Mouse (Mus musculus): ENCODE data around the gene Fbxw11.
"Not testable (repeated sequence)": the region's sequence is repeated elsewhere in the genome, so short reads cannot be mapped to it uniquely, and the experiment has no call there.

Fbxw11 gene

DNA sequence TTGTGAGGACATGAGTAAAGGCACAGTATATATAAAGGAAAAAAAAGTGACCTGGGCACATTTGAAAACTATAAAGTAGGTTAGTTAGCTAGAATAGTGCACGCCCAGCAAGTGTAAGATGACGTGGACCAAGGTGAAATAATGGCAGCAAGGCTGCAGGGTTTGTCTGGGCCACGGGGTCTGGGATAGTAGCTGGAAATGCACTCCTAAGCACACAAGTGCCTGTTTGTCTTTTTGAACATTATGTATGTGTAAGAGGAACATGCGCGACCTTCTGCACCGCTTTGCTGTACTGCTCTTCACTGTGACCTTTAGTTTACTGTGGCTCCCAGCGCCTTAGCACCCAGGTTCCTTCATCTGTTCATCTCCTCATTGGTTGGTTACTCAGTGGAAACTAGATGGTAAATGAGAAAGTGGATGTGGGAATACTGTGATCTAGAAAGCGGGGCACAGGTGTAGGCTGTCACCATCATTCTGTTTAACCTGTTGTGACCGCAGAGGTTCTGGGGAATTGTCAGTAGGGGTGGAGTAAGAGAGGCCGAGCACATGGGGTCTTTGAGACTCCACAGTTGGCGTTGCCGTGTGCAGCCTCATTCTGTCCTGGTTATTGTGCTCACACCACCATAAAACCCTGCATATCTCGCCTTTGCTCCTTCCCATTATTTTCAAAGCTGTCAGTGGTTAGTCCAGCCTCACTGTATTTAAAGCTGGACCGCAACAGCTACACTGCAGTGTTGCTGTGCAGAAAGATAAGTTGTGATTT lies 66.4 kb downstream of the Fbxw11 start:
- no peak for DNase-seq (ENCODE audit: low read depth, low spot score)

GRCm38 (mm10) chr11:32709563-32709962 lies 67.0 kb downstream of the Fbxw11 start:
- DNase-seq (ENCODE audit: low read depth, low spot score), result peak; percentile 80

DNA sequence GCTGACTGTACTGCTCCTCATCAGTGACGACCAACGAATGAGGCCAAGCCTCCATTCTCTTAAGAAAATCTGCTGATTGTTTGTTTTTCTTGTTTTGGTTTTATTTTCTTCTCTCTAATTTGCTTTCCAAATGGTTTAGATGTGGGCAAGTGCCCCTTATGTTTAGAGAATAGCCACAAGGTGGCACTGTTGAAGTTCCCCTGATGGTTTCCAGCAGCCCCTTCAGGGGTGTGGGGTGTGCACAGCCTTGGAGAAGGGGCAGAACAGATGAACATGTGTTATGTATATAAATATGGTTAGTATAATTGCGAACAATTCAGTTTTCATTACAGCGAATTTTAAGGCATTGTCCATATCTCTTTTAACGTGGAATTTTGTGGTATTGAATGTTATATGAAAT lies 71.7 kb downstream of the Fbxw11 start:
- peak; percentile 50 for DNase-seq (ENCODE audit: low read depth, low spot score)

- DNase-seq (ENCODE audit: low read depth, low spot score), result no peak
Measured at GRCm38 (mm10) chr11:32714896-32715295, 72.4 kb downstream of the Fbxw11 start.

GRCm38 (mm10) chr11:32715495-32715894 lies 73.0 kb downstream of the Fbxw11 start:
- DNase-seq (ENCODE audit: low read depth, low spot score), result no peak

DNA sequence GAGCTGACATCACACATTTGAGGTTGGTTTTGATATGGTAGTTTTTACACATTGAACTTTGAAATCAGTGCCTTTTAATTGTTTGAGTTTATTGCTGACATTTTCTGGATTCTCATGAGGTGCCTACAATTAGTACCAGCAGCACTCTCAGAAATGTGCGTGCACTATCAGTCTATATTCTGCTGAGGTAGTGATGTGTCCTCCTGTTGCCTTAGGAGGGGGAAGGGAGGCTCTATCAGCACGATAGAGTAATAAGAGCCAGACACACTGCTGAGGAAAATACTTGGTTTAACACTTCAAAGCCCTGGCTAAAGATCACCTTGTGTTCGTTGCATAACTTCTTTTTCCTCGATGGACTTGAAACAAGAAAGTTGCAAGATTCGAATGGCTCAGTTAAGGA lies 73.4 kb downstream of the Fbxw11 start:
- DNase-seq (ENCODE audit: low read depth, low spot score), result no peak

- no peak for DNase-seq (ENCODE audit: low read depth, low spot score)
Measured at GRCm38 (mm10) chr11:32716876-32717275, 74.4 kb downstream of the Fbxw11 start.

GRCm38 (mm10) chr11:32717711-32718110 lies 75.2 kb downstream of the Fbxw11 start:
- not testable (repeated sequence) for DNase-seq (ENCODE audit: low read depth, low spot score)

- peak; percentile 54 for DNase-seq (ENCODE audit: low read depth, low spot score)
Measured at GRCm38 (mm10) chr11:32718371-32718770, 75.8 kb downstream of the Fbxw11 start.

DNA sequence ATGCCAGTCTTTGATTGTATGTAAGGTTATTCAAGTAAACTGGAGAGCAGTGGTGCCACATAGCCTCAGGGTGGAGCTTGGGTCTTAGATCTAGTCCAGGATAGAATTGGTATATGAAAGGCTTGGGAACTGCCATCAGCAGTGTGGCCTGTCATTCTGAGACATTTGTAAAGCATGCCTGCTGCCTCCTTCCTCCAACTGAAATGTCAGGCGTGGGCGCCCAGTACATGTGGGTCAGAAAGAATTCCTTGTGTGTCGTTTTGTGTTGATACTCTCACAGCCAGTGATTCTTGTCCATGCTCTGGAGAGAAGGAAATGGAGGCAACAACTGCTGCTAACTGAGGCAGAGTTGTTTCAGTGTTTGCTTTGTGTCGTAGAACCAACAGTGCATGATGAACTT lies 76.5 kb downstream of the Fbxw11 start:
- no peak for DNase-seq (ENCODE audit: low read depth, low spot score)

GRCm38 (mm10) chr11:32722653-32723052 lies 80.1 kb downstream of the Fbxw11 start:
- no peak for DNase-seq (ENCODE audit: low read depth, low spot score)

DNA sequence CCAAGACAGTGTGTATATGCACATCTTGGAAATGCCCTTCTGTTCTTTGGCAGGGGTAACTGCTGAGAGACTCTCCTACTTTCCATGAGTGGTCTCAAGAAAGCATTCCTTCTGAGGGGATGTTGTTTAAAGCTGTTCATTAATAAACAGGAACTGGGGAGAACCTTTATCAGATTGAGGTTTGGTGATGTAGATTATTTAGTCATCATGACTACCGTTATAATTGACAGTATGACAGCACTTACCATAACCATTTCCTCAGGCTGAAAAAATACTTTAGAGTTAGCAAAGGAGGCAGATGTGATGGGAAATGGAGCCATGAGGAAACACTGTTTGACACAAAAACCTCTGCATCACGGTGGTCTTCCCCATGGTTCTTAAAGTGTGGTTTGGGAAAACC lies 80.8 kb downstream of the Fbxw11 start:
- DNase-seq (ENCODE audit: low read depth, low spot score), result no peak

GRCm38 (mm10) chr11:32725171-32725570 lies 82.6 kb downstream of the Fbxw11 start:
- DNase-seq (ENCODE audit: low read depth, low spot score), result peak; percentile 8

- no peak for DNase-seq (ENCODE audit: low read depth, low spot score)
Measured at GRCm38 (mm10) chr11:32732467-32732866, 89.9 kb downstream of the Fbxw11 start.

- DNase-seq (ENCODE audit: low read depth, low spot score), result no peak
Measured at GRCm38 (mm10) chr11:32733195-32733594, 90.7 kb downstream of the Fbxw11 start.

DNA sequence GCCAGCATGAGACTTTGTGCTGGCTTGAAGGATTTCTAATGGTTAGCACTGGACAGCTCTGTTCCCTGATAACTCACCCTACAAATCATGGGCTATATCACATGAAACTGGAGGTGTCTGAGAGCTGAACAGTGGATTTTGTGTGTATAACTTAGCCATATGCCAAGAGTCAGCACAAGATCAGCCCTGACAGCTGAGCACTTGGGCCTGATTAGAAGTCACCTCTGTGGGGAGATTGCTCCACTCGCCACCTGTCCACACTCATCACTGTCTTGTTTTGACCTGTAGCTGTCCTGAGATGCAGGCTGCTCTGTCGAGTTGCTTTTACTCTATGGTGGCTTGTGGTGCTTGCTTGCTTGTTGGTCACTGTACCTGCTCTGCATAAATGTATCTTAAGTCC lies 93.8 kb downstream of the Fbxw11 start:
- DNase-seq (ENCODE audit: low read depth, low spot score), result no peak

DNA sequence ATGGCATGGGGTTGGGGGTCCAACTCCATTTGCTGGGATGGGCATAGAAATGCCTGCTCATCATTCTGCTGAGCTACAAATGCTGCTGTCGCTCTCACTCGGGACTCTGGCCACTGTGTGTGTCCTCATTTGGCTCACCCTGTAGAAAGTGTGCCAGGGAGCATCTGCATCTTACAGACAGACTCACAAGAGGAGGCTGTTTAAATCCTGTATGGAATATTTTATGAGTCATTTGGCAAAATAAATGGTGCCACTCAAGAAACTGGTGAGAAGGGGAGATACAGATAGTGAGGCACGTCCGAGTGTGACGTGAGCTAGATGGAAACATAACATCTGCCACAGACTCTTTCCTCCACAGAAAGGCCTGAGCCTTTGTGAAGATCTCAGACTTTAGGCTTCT lies 95.2 kb downstream of the Fbxw11 start:
- no peak for DNase-seq (ENCODE audit: low read depth, low spot score)

DNA sequence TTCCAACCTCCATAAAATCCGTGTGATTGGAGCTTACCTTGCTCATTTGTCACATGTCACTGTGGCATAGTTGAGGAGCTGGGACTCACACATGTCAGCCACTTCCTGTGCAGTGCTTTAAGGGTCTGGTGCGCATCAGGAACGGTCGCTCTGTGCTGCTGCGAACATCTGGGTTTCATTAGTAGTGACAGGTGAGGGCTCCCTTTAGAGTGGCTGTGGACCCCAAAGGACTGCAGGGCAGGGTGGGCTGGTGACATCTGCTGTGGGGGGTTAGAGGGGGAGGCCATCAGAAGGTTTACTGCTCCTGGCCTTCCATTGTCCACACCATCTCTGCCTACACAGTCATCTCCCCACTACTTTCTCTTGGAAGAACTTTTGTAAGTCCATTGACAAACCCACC lies 101.4 kb downstream of the Fbxw11 start:
- no peak for DNase-seq (ENCODE audit: low read depth, low spot score)

DNA sequence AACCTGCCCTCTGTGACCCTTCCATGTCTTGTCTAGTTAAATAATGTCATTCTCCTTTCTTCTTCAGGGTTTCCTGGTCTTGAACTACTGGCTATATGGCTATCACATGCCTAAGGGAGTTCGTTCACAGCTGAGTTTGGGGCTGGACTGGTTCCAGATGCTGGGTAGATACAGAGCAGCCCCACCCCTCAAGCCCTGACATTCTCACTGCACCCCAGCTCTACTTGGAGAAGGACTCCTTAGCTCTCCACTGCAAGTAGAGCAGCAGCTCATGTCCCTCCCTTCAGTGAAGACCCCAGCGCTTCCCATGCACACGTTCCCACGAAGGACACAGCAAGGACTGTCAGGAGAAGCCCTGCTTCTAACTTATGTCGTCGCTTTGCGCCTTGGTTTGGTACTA lies 101.9 kb downstream of the Fbxw11 start:
- DNase-seq (ENCODE audit: low read depth, low spot score), result no peak

DNA sequence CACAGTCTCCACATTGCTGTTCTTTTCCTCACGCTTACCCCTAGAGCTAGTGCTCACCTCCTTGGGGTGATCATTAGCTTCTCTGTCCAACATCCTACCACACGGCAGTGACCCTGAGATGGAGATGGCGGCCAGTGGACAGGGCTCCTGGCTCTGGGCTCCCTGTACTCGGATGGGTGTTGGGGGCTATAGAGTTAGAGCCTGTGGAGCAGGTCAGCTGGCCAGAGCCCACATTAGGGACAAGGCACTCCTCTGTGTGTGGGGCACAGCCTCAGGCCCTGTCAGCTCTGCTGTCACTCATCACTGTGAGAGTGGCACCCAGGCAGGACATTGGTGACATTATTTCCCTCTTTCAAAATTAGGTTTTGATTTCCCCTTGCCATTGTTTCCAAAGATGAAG lies 102.9 kb downstream of the Fbxw11 start:
- no peak for DNase-seq (ENCODE audit: low read depth, low spot score)

DNA sequence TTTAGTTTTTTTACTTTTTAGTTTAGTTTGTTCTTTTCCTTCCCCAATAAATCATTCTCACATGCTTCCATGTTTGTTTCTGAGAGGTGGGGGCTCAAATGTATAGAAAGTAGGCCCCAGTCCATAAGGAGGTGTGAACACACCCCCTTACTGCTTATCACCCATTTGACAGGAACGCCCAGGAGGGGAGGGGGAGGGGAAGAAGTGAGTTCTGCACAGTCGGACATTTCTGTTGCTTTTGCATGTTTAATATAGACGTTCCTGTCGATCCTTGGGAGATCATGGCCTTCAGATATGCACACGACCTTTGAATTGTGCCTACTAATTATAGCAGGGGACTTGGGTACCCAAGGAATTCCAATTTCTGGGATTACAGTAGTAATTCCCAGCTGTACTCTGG lies 103.5 kb downstream of the Fbxw11 start:
- DNase-seq (ENCODE audit: low read depth, low spot score), result no peak

GRCm38 (mm10) chr11:32746475-32746874 lies 104.0 kb downstream of the Fbxw11 start:
- no peak for DNase-seq (ENCODE audit: low read depth, low spot score)

DNA sequence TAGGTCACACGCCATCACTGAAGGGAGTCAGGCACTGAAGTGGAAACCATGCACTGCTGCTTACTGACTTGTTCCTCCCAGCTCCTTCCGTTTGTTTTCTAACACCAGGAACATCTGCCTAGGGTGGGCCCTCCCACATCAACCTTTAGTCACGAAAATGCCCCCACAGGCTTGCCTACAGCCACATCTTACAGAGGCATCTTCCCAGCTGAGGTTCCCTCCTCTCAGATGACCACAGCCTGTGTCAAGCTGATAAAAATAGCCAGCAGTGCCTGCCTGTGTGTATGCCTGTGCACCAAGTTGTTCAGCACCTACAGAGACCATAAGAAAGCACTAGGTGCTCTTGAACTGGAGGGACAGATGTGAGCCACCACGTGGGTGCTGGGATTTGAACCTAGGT lies 106.3 kb downstream of the Fbxw11 start:
- DNase-seq (ENCODE audit: low read depth, low spot score), result no peak

Data from 3T3-L1 (cell line).